Mouse (Mus musculus) frontal cortex, adult 2 months (tissue): ENCODE measurements around the gene Rassf3. TPM values are rescaled to one million over a fixed set of nuclear protein-coding genes. Genes with fewer than 3 reads are reported as not detected.

Experiments
- DNase-seq, 2 experiments: peaks; one replicate each; pipeline ENCODE4 v3.0.0; 2022; ENCODE audit warnings: low spot score in 1 of 2; ENCODE audit errors: extremely low spot score in 1 of 2
- polyA plus RNA-seq: library from polyadenylated mRNA; depleted of rRNA; stranded (reverse); fragments of >200 nt; gene quantifications from 2 replicates; pipeline ENCODE4 v1.2.3, GENCODE M21; 2012

Rassf3 gene
- polyA plus RNA-seq, 1 experiment, result 18.0 TPM

GRCm38 (mm10) chr10:121465033-121465432 is 11.1 kb downstream of the Rassf3 start:
- DNase-seq, result no peak

- DNase-seq, result no peak
Measured at GRCm38 (mm10) chr10:121462162-121462881, 13.8 kb downstream of the Rassf3 start.

- DNase-seq, result no peak
Measured at GRCm38 (mm10) chr10:121461404-121462161, 14.6 kb downstream of the Rassf3 start.

GRCm38 (mm10) chr10:121459124-121459853 is 16.9 kb downstream of the Rassf3 start:
- DNase-seq, result no peak

- no peak for DNase-seq
Measured at GRCm38 (mm10) chr10:121458408-121458807, 17.7 kb downstream of the Rassf3 start.

- DNase-seq, result no peak
Measured at GRCm38 (mm10) chr10:121457381-121457780, 18.8 kb downstream of the Rassf3 start.

- DNase-seq, result no peak
Measured at GRCm38 (mm10) chr10:121455517-121455916, 20.6 kb downstream of the Rassf3 start.

- DNase-seq, result no peak
Measured at GRCm38 (mm10) chr10:121454708-121455475, 21.3 kb downstream of the Rassf3 start.

GRCm38 (mm10) chr10:121454033-121454432 is 22.1 kb downstream of the Rassf3 start:
- DNase-seq, result no peak

GRCm38 (mm10) chr10:121445808-121446207 is 30.3 kb downstream of the Rassf3 start:
- no peak for DNase-seq

- no peak for DNase-seq
Measured at GRCm38 (mm10) chr10:121444198-121444597, 31.9 kb downstream of the Rassf3 start.

GRCm38 (mm10) chr10:121443791-121444190 is 32.4 kb downstream of the Rassf3 start:
- no peak for DNase-seq

- DNase-seq, result no peak
Measured at GRCm38 (mm10) chr10:121439310-121439731, 36.8 kb downstream of the Rassf3 start.

- no peak for DNase-seq
Measured at GRCm38 (mm10) chr10:121438109-121438508, 38.0 kb downstream of the Rassf3 start.

- no peak for DNase-seq
Measured at GRCm38 (mm10) chr10:121436693-121437092, 39.5 kb downstream of the Rassf3 start.

- no peak for DNase-seq
Measured at GRCm38 (mm10) chr10:121436258-121436645, 39.9 kb downstream of the Rassf3 start.

- no peak for DNase-seq
Measured at GRCm38 (mm10) chr10:121435546-121436257, 40.4 kb downstream of the Rassf3 start.

- DNase-seq, result no peak
Measured at GRCm38 (mm10) chr10:121434441-121435103, 41.6 kb downstream of the Rassf3 start.

- DNase-seq, result no peak
Measured at GRCm38 (mm10) chr10:121432635-121433280, 43.4 kb downstream of the Rassf3 start.
